Mouse (Mus musculus): Measurements from ENCODE around the gene Ncaph.
"Not testable (repeated sequence)": the region's sequence is repeated elsewhere in the genome, so short reads cannot be mapped to it uniquely, and the experiment has no call there.

GRCm38 (mm10) chr2:127090151-127090550, 43.6 kb downstream of the Ncaph start:
- not testable (repeated sequence) for TF ChIP-seq CTCF (IDR thresholded peaks at IDR 0.05 in 2 of 3, conservative IDR thresholded peaks at IDR 0.05 in 1 of 3; ENCODE audit: control insufficient read depth in 1 of 3, insufficient read depth in 1 of 3, low read depth in 2 of 3, low read length in 3 of 3, poor library complexity in 1 of 3, severe bottlenecking in 1 of 3); ZC3H11A (IDR thresholded peaks at IDR 0.05; ENCODE audit: low read depth, low read length); CHD2 (IDR thresholded peaks at IDR 0.05; ENCODE audit: low read length); SMC3 (IDR thresholded peaks at IDR 0.05; ENCODE audit: low read depth, low read length); USF1 (IDR thresholded peaks at IDR 0.05; ENCODE audit: low read depth, low read length); TAL1 (IDR thresholded peaks at IDR 0.05; ENCODE audit: low read length)

All from MEL (cell line).